Mouse (Mus musculus): ENCODE results near the gene Ppp2r5c.

The Ppp2r5c gene

GRCm38 (mm10) chr12:110520236-110520987, 73.5 kb downstream of the Ppp2r5c start:
- no peak for DNase-seq

- DNase-seq = no peak
Observed at GRCm38 (mm10) chr12:110523526-110523925, 76.6 kb downstream of the Ppp2r5c start.

- DNase-seq = no peak
Observed at GRCm38 (mm10) chr12:110532711-110533110, 85.8 kb downstream of the Ppp2r5c start.

GRCm38 (mm10) chr12:110533151-110533550, 86.2 kb downstream of the Ppp2r5c start:
- no peak for DNase-seq

GRCm38 (mm10) chr12:110533832-110534231, 86.9 kb downstream of the Ppp2r5c start:
- DNase-seq = no peak

GRCm38 (mm10) chr12:110535361-110535760, 88.4 kb downstream of the Ppp2r5c start:
- no peak for DNase-seq

GRCm38 (mm10) chr12:110537751-110538150, 90.8 kb downstream of the Ppp2r5c start:
- DNase-seq = peak; percentile 28

GRCm38 (mm10) chr12:110539346-110539745, 92.4 kb downstream of the Ppp2r5c start:
- DNase-seq = no peak

GRCm38 (mm10) chr12:110539798-110540197, 92.9 kb downstream of the Ppp2r5c start:
- DNase-seq = no peak

- DNase-seq = no peak
Observed at GRCm38 (mm10) chr12:110540273-110540672, 93.4 kb downstream of the Ppp2r5c start.

- DNase-seq = no peak
Observed at GRCm38 (mm10) chr12:110541001-110541400, 94.1 kb downstream of the Ppp2r5c start.

- DNase-seq = no peak
Observed at GRCm38 (mm10) chr12:110541528-110541927, 94.6 kb downstream of the Ppp2r5c start.

GRCm38 (mm10) chr12:110545040-110545701, 98.3 kb downstream of the Ppp2r5c start:
- DNase-seq = no peak

GRCm38 (mm10) chr12:110547573-110547972, 100.7 kb downstream of the Ppp2r5c start:
- no peak for DNase-seq

GRCm38 (mm10) chr12:110549437-110550112, 102.7 kb downstream of the Ppp2r5c start:
- DNase-seq = no peak

- DNase-seq = no peak
Observed at GRCm38 (mm10) chr12:110550364-110550763, 103.4 kb downstream of the Ppp2r5c start.

- no peak for DNase-seq
Observed at GRCm38 (mm10) chr12:110552113-110552512, 105.2 kb downstream of the Ppp2r5c start.

GRCm38 (mm10) chr12:110553362-110553761, 106.4 kb downstream of the Ppp2r5c start:
- no peak for DNase-seq

GRCm38 (mm10) chr12:110555536-110556240, 108.8 kb downstream of the Ppp2r5c start:
- no peak for DNase-seq

- DNase-seq = no peak
Observed at GRCm38 (mm10) chr12:110556861-110557628, 110.1 kb downstream of the Ppp2r5c start.

GRCm38 (mm10) chr12:110558175-110558574, 111.3 kb downstream of the Ppp2r5c start:
- no peak for DNase-seq

- no peak for DNase-seq
Observed at GRCm38 (mm10) chr12:110563383-110563782, 116.5 kb downstream of the Ppp2r5c start.
